Mouse (Mus musculus) lung, postnatal 0 days (tissue): Measurements from ENCODE around the gene Nup107. TPM values are rescaled to one million over a fixed set of nuclear protein-coding genes. Genes with fewer than 3 reads are reported as not detected.

Experiments used
- ATAC-seq: fragments of 200-750 bp; cut with Nextera tagmentation; 2 replicates; pipeline ENCODE4 v1.8.0; 2017; ENCODE audit warnings: moderate library complexity
- DNase-seq: peaks from one replicate; pipeline ENCODE4 v3.0.0-alpha.2; 2016; ENCODE audit warnings: low spot score
- H3K27ac ChIP-seq: fragments of 300-500 bp; sonication (generic); 2 replicates; pipeline ENCODE4 v1.5.1; 2014; ENCODE audit warnings: antibody characterized with exemption, mild to moderate bottlenecking, low read length, mixed read lengths
- H3K27me3 ChIP-seq: fragments of 300-500 bp; sonication (generic); replicated peaks from 2 replicates; pipeline ENCODE4 v1.6.1; 2014; ENCODE audit warnings: low read length, mixed read lengths; ENCODE audit not compliant: insufficient read depth
- H3K36me3 ChIP-seq: fragments of 300-500 bp; sonication (generic); 2 replicates; pipeline ENCODE4 v1.6.1; 2014; ENCODE audit warnings: low read length, mixed read lengths; ENCODE audit not compliant: insufficient read depth
- H3K4me1 ChIP-seq: fragments of 300-500 bp; sonication (generic); 2 replicates; pipeline ENCODE4 v1.6.1; 2014; ENCODE audit warnings: antibody characterized with exemption, low read depth, low read length, mixed read lengths; ENCODE audit not compliant: insufficient read depth
- H3K4me2 ChIP-seq: fragments of 300-500 bp; sonication (generic); replicated peaks from 2 replicates; pipeline ENCODE4 v1.6.1; 2014; ENCODE audit warnings: low read depth, mild to moderate bottlenecking, low read length, moderate library complexity, mixed read lengths
- H3K4me3 ChIP-seq: fragments of 300-500 bp; sonication (generic); 2 replicates; pipeline ENCODE4 v1.5.1; 2014; ENCODE audit warnings: low read depth, low read length
- H3K9ac ChIP-seq: fragments of 300-500 bp; sonication (generic); replicated peaks from 2 replicates; pipeline ENCODE4 v1.6.1; 2014; ENCODE audit warnings: low read depth, mild to moderate bottlenecking
- H3K9me3 ChIP-seq: fragments of 300-500 bp; sonication (generic); 2 replicates; pipeline ENCODE4 v1.6.1; 2016; ENCODE audit warnings: low read length, mixed read lengths
- CTCF ChIP-seq: IDR thresholded peaks from 2 replicates; pipeline ENCODE4 v1.5.1; 2016; ENCODE audit warnings: antibody characterized with exemption, mild to moderate bottlenecking
- EP300 ChIP-seq: IDR thresholded peaks from 2 replicates; pipeline ENCODE4 v1.6.1; 2016; ENCODE audit warnings: antibody characterized with exemption, mild to moderate bottlenecking, control low read depth
- WGBS: fragments of 180-500 bp; shearing (Covaris S2); extraction: QIAGEN DNeasy Blood & Tissue Kit; methylation state at CpG from one replicate; pipeline ENCODE4 v1.1.7; 2014; 5-methylcytosine and 5-hydroxymethylcytosine counted together
- polyA plus RNA-seq: library from polyadenylated mRNA; unstranded; fragments of >200 nt; fragmentation: Nextera tagmentation; extraction: Ambion mirVana; gene quantifications from 2 replicates; pipeline ENCODE4 v1.2.1, GENCODE M21; 2015

Gene Nup107
- polyA plus RNA-seq, 1 experiment from 2014 or later, result 15.2 TPM

- Histone ChIP-seq H3K4me3 (no peak overlapping the region), H3K4me2 (no peak overlapping the region), H3K27ac (no peak overlapping the region), H3K9ac (no peak overlapping the region), H3K27me3 (no peaks in the 10 kb centered on the region), H3K36me3 (no peaks in the 10 kb centered on the region), H3K4me1 (peaks cover 6% of the 10 kb centered on the region; the same call in 1 of the 2 replicates), H3K9me3 (no peaks in the 10 kb centered on the region)
- WGBS, result 80% methylated on average over 3 of the region's 3 CpGs
- no peak for ATAC-seq
- no peak for TF ChIP-seq EP300
- no peak for TF ChIP-seq CTCF
- DNase-seq, result no peak
These were observed 78.4 kb downstream of the Nup107 start for GRCm38 (mm10) chr10:117714048-117714545.

GRCm38 (mm10) chr10:117713466-117713865 is 79.0 kb downstream of the Nup107 start:
- TF ChIP-seq CTCF (no peak), EP300 (no peak)
- Histone ChIP-seq H3K4me2 (no peak overlapping the region), H3K27ac (no peak overlapping the region), H3K4me1 (peaks cover 10% of the 10 kb centered on the region; the same call in 1 of the 2 replicates), H3K9me3 (no peaks in the 10 kb centered on the region), H3K27me3 (no peaks in the 10 kb centered on the region), H3K9ac (no peak overlapping the region), H3K4me3 (no peak overlapping the region), H3K36me3 (no peaks in the 10 kb centered on the region)
- no peak for DNase-seq
- no peak for ATAC-seq
- 90% methylated on average over 8 of the region's 8 CpGs for WGBS

GRCm38 (mm10) chr10:117712871-117713270 is 79.6 kb downstream of the Nup107 start:
- Histone ChIP-seq H3K4me1 (peaks cover 10% of the 10 kb centered on the region; the same call in 1 of the 2 replicates), H3K27me3 (no peaks in the 10 kb centered on the region), H3K4me3 (no peak overlapping the region), H3K27ac (no peak overlapping the region), H3K4me2 (no peak overlapping the region), H3K9ac (no peak overlapping the region), H3K9me3 (no peaks in the 10 kb centered on the region), H3K36me3 (no peaks in the 10 kb centered on the region)
- WGBS, result 92% methylated on average over 9 of the region's 9 CpGs
- TF ChIP-seq CTCF, result no peak
- TF ChIP-seq EP300, result no peak
- DNase-seq (no peak), ATAC-seq (no peak)

- DNase-seq (no peak), ATAC-seq (no peak)
- WGBS, result 86% methylated on average over 9 of the region's 9 CpGs
- Histone ChIP-seq H3K9ac (no peak overlapping the region), H3K36me3 (no peaks in the 10 kb centered on the region), H3K9me3 (no peaks in the 10 kb centered on the region), H3K27me3 (no peaks in the 10 kb centered on the region), H3K4me2 (no peak overlapping the region), H3K27ac (no peak overlapping the region), H3K4me1 (peaks cover 10% of the 10 kb centered on the region; the same call in 1 of the 2 replicates), H3K4me3 (no peak overlapping the region)
- TF ChIP-seq CTCF, result no peak
- no peak for TF ChIP-seq EP300
These were observed 80.2 kb downstream of the Nup107 start for GRCm38 (mm10) chr10:117712191-117712754.

- no peak for TF ChIP-seq CTCF
- TF ChIP-seq EP300, result no peak
- no peak for ATAC-seq
- H3K27me3 ChIP-seq, result no peaks in the 10 kb centered on the region
- no peak for DNase-seq
- no peaks in the 10 kb centered on the region for H3K9me3 ChIP-seq
- 70% methylated on average over 5 of the region's 5 CpGs for WGBS
- peaks cover 10% of the 10 kb centered on the region; the same call in 1 of the 2 replicates for H3K4me1 ChIP-seq
- peak overlapping the region; percentile 20; the same call in 1 of the 2 replicates for H3K9ac ChIP-seq
- no peak overlapping the region for H3K4me3 ChIP-seq
- peak overlapping the region; percentile 99; the same call in 1 of the 2 replicates for H3K27ac ChIP-seq
- H3K36me3 ChIP-seq, result no peaks in the 10 kb centered on the region; the same call in 1 of the 2 replicates
- peak overlapping the region; percentile 52; the same call in 1 of the 2 replicates for H3K4me2 ChIP-seq
These were observed 81.1 kb downstream of the Nup107 start for GRCm38 (mm10) chr10:117711408-117711807.

GRCm38 (mm10) chr10:117710604-117711141 is 81.8 kb downstream of the Nup107 start, which contains the start of gene Mdm2:
Gene Mdm2 (minus strand): TSS chr10:117710758.
- no peaks in the 10 kb centered on the region for H3K27me3 ChIP-seq
- peak; percentile 98 for DNase-seq
- under 1% methylated on average over 49 of the region's 52 CpGs for WGBS
- H3K4me3 ChIP-seq, result peak within 1 kb of the TSS; percentile 98
- H3K4me2 ChIP-seq, result peak within 1 kb of the TSS; percentile 72
- H3K27ac ChIP-seq, result peak within 1 kb of the TSS; percentile 99
- H3K4me1 ChIP-seq, result peaks cover 10% of the 10 kb centered on the region; the same call in 1 of the 2 replicates
- no peaks in the 10 kb centered on the region; the same call in 1 of the 2 replicates for H3K36me3 ChIP-seq
- peak; percentile 91 for ATAC-seq
- TF ChIP-seq EP300 (0 out of 2 replicates have a peak, but pooled peaks have one; percentile 23), CTCF (peak; percentile 82)
- peak within 1 kb of the TSS; percentile 97 for H3K9ac ChIP-seq
- no peaks in the 10 kb centered on the region for H3K9me3 ChIP-seq
